Mouse (Mus musculus) neural tube, embryonic 13.5 days (tissue): ENCODE results near the gene Gemin5. TPM values are rescaled to one million over a fixed set of nuclear protein-coding genes. Genes with fewer than 3 reads are reported as not detected.
"Not testable (repeated sequence)": the region's sequence is repeated elsewhere in the genome, so short reads cannot be mapped to it uniquely, and the experiment has no call there.

Experiments
- ATAC-seq: fragments of 200-750 bp; cut with Nextera tagmentation; 2 replicates; pipeline ENCODE4 v1.8.0; 2017; ENCODE audit warnings: low read depth, mild to moderate bottlenecking, moderate TSS enrichment, moderate library complexity
- H3K27ac ChIP-seq: fragments of 300-500 bp; sonication (generic); replicated peaks from 2 replicates; pipeline ENCODE4 v1.5.1; 2015; ENCODE audit warnings: moderate library complexity, mild to moderate bottlenecking, inconsistent platforms
- H3K27me3 ChIP-seq: fragments of 300-500 bp; sonication (generic); 2 replicates; pipeline ENCODE4 v1.6.1; 2015; ENCODE audit warnings: mild to moderate bottlenecking, inconsistent platforms
- H3K36me3 ChIP-seq: fragments of 300-500 bp; sonication (generic); 2 replicates; pipeline ENCODE4 v1.6.1; 2015; ENCODE audit warnings: mild to moderate bottlenecking, inconsistent platforms
- H3K4me1 ChIP-seq: fragments of 300-500 bp; sonication (generic); replicated peaks from 2 replicates; pipeline ENCODE4 v1.6.1; 2015; ENCODE audit warnings: inconsistent platforms
- H3K4me2 ChIP-seq: fragments of 300-500 bp; sonication (generic); 2 replicates; pipeline ENCODE4 v1.6.1; 2015; ENCODE audit warnings: inconsistent platforms, mild to moderate bottlenecking, moderate library complexity
- H3K4me3 ChIP-seq: fragments of 300-500 bp; sonication (generic); 2 replicates; pipeline ENCODE4 v1.5.1; 2015; ENCODE audit warnings: mild to moderate bottlenecking, inconsistent platforms
- H3K9ac ChIP-seq: fragments of 300-500 bp; sonication (generic); 2 replicates; pipeline ENCODE4 v1.6.1; 2015; ENCODE audit warnings: moderate library complexity, mild to moderate bottlenecking, inconsistent platforms
- H3K9me3 ChIP-seq: fragments of 300-500 bp; sonication (generic); 2 replicates; pipeline ENCODE4 v1.6.1; 2016; ENCODE audit warnings: inconsistent platforms
- WGBS: fragments of 180-500 bp; shearing (Covaris S2); methylation state at CpG from one replicate; pipeline ENCODE4 v1.1.7; 2015; 5-methylcytosine and 5-hydroxymethylcytosine counted together
- polyA plus RNA-seq: library from polyadenylated mRNA; unstranded; fragments of >200 nt; fragmentation: Nextera tagmentation; extraction: Ambion mirVana; gene quantifications from 2 replicates; pipeline ENCODE4 v1.2.1, GENCODE M21; 2015

Gemin5 gene
- polyA plus RNA-seq, 1 experiment from 2014 or later: 12.4 TPM

- H3K36me3 ChIP-seq: no peaks in the 10 kb centered on the region
- 87% methylated on average over 9 of the region's 9 CpGs for WGBS
- peaks cover 15% of the 10 kb centered on the region for H3K27me3 ChIP-seq
- peak overlapping the region; percentile 98 for H3K4me3 ChIP-seq
- peaks cover 44% of the 10 kb centered on the region for H3K4me1 ChIP-seq
- H3K4me2 ChIP-seq: peak overlapping the region; percentile 61
- H3K9me3 ChIP-seq: no peaks in the 10 kb centered on the region
- H3K27ac ChIP-seq: peak overlapping the region; percentile 69; the same call in 1 of the 2 replicates
- peak overlapping the region; percentile 76 for H3K9ac ChIP-seq
- ATAC-seq: no peak
Observed at GRCm38 (mm10) chr11:58102581-58103343, 65.6 kb downstream of the Gemin5 start.

- Histone ChIP-seq H3K9me3 (no peaks in the 10 kb centered on the region), H3K36me3 (no peaks in the 10 kb centered on the region), H3K27me3 (peaks cover 22% of the 10 kb centered on the region), H3K9ac (no peak overlapping the region), H3K4me3 (no peak overlapping the region), H3K4me1 (peaks cover 41% of the 10 kb centered on the region), H3K4me2 (no peak overlapping the region), H3K27ac (no peak overlapping the region)
- WGBS: 86% methylated on average over 3 of the region's 3 CpGs
- no peak for ATAC-seq
Observed at GRCm38 (mm10) chr11:58102146-58102545, 66.2 kb downstream of the Gemin5 start.

- no peak overlapping the region for H3K9ac ChIP-seq
- ATAC-seq: no peak
- WGBS: 88% methylated on average over 4 of the region's 4 CpGs
Observed at GRCm38 (mm10) chr11:58101194-58101720, 67.1 kb downstream of the Gemin5 start.

GRCm38 (mm10) chr11:58100006-58100405, 68.3 kb downstream of the Gemin5 start:
- 83% methylated on average over 2 of the region's 2 CpGs for WGBS
- ATAC-seq: no peak

More at GRCm38 (mm10) chr11:58101194-58101720, 67.1 kb downstream of the Gemin5 start:
- H3K4me3 ChIP-seq: no peak overlapping the region
- no peaks in the 10 kb centered on the region for H3K36me3 ChIP-seq
- peaks cover 29% of the 10 kb centered on the region for H3K27me3 ChIP-seq
- H3K4me2 ChIP-seq: no peak overlapping the region
- H3K9me3 ChIP-seq: no peaks in the 10 kb centered on the region
- no peak overlapping the region for H3K27ac ChIP-seq
- H3K4me1 ChIP-seq: peaks cover 38% of the 10 kb centered on the region

GRCm38 (mm10) chr11:58098366-58098720, 70.0 kb downstream of the Gemin5 start:
- Histone ChIP-seq H3K4me2 (peak overlapping the region; percentile 61), H3K27me3 (peaks cover 37% of the 10 kb centered on the region), H3K4me1 (peaks cover 18% of the 10 kb centered on the region)
- 69% methylated on average over 5 of the region's 5 CpGs for WGBS
- H3K36me3 ChIP-seq, H3K9ac ChIP-seq, H3K9me3 ChIP-seq, H3K27ac ChIP-seq, ATAC-seq, H3K4me3 ChIP-seq: not testable (repeated sequence)

More at GRCm38 (mm10) chr11:58100006-58100405, 68.3 kb downstream of the Gemin5 start:
- Histone ChIP-seq H3K27me3 (peaks cover 37% of the 10 kb centered on the region), H3K9ac (no peak overlapping the region), H3K27ac (no peak overlapping the region), H3K9me3 (no peaks in the 10 kb centered on the region), H3K4me2 (no peak overlapping the region), H3K4me1 (peaks cover 25% of the 10 kb centered on the region), H3K4me3 (no peak overlapping the region), H3K36me3 (no peaks in the 10 kb centered on the region)

GRCm38 (mm10) chr11:58097621-58098365, 70.5 kb downstream of the Gemin5 start:
- H3K9me3 ChIP-seq: no peaks in the 10 kb centered on the region
- peaks cover 37% of the 10 kb centered on the region for H3K27me3 ChIP-seq
- peak overlapping the region; percentile 61 for H3K4me2 ChIP-seq
- no peaks in the 10 kb centered on the region for H3K36me3 ChIP-seq
- H3K4me3 ChIP-seq: peak overlapping the region; percentile 32
- peak overlapping the region; percentile 59 for H3K9ac ChIP-seq
- peak; percentile 27; the same call in 1 of the 2 replicates for ATAC-seq
- H3K4me1 ChIP-seq: peaks cover 15% of the 10 kb centered on the region; the same call in 1 of the 2 replicates
- 2% methylated on average over 29 of the region's 38 CpGs for WGBS
- H3K27ac ChIP-seq: no peak overlapping the region

GRCm38 (mm10) chr11:58096821-58097620, 71.3 kb downstream of the Gemin5 start:
- peak overlapping the region; percentile 61 for H3K4me2 ChIP-seq
- H3K9ac ChIP-seq: no peak overlapping the region
- ATAC-seq: no peak
- WGBS: 55% methylated on average over 20 of the region's 20 CpGs
- H3K4me1 ChIP-seq: peaks cover 15% of the 10 kb centered on the region; the same call in 1 of the 2 replicates
- H3K36me3 ChIP-seq: no peaks in the 10 kb centered on the region
- H3K9me3 ChIP-seq: no peaks in the 10 kb centered on the region
- H3K4me3 ChIP-seq: peak overlapping the region; percentile 32; the same call in 1 of the 2 replicates
- no peak overlapping the region for H3K27ac ChIP-seq
- peaks cover 37% of the 10 kb centered on the region for H3K27me3 ChIP-seq

- 82% methylated on average over 5 of the region's 5 CpGs for WGBS
Observed at GRCm38 (mm10) chr11:58096160-58096559, 72.2 kb downstream of the Gemin5 start.

GRCm38 (mm10) chr11:58095561-58095960, 72.8 kb downstream of the Gemin5 start:
- WGBS: 96% methylated on average over 1 of the region's 1 CpGs
- Histone ChIP-seq H3K4me3 (no peak overlapping the region), H3K4me1 (peaks cover 15% of the 10 kb centered on the region; the same call in 1 of the 2 replicates), H3K27me3 (peaks cover 37% of the 10 kb centered on the region), H3K27ac (no peak overlapping the region), H3K4me2 (no peak overlapping the region), H3K9ac (no peak overlapping the region), H3K9me3 (no peaks in the 10 kb centered on the region), H3K36me3 (no peaks in the 10 kb centered on the region)
- no peak for ATAC-seq

More at GRCm38 (mm10) chr11:58096160-58096559, 72.2 kb downstream of the Gemin5 start:
- H3K27me3 ChIP-seq: peaks cover 37% of the 10 kb centered on the region
- no peak overlapping the region for H3K4me3 ChIP-seq
- no peak overlapping the region for H3K9ac ChIP-seq
- H3K36me3 ChIP-seq: no peaks in the 10 kb centered on the region
- no peak overlapping the region for H3K27ac ChIP-seq
- no peak for ATAC-seq
- no peak overlapping the region for H3K4me2 ChIP-seq
- H3K4me1 ChIP-seq: peaks cover 15% of the 10 kb centered on the region; the same call in 1 of the 2 replicates
- H3K9me3 ChIP-seq: no peaks in the 10 kb centered on the region

- Histone ChIP-seq H3K4me3 (no peak overlapping the region), H3K9me3 (no peaks in the 10 kb centered on the region), H3K9ac (no peak overlapping the region), H3K27me3 (peaks cover 37% of the 10 kb centered on the region), H3K36me3 (no peaks in the 10 kb centered on the region), H3K4me1 (peaks cover 15% of the 10 kb centered on the region; the same call in 1 of the 2 replicates), H3K4me2 (no peak overlapping the region), H3K27ac (no peak overlapping the region)
- WGBS: 73% methylated on average over 4 of the region's 4 CpGs
- no peak for ATAC-seq
Observed at GRCm38 (mm10) chr11:58094766-58095165, 73.6 kb downstream of the Gemin5 start.

GRCm38 (mm10) chr11:58093021-58093528, 75.3 kb downstream of the Gemin5 start, which contains the start of gene Gm12248:
Gene Gm12248, minus strand, starts transcription at chr11:58093134.
- no peak within 1 kb of the TSS for H3K27ac ChIP-seq
- H3K4me2 ChIP-seq: peak within 1 kb of the TSS; percentile 36
- peaks cover 13% of the 10 kb centered on the region; the same call in 1 of the 2 replicates for H3K4me1 ChIP-seq
- H3K9ac ChIP-seq: no peak within 1 kb of the TSS
- H3K36me3 ChIP-seq: no peaks in the 10 kb centered on the region
- ATAC-seq: no peak
- H3K27me3 ChIP-seq: peaks cover 25% of the 10 kb centered on the region
- no peaks in the 10 kb centered on the region for H3K9me3 ChIP-seq
- WGBS: 25% methylated on average over 12 of the region's 12 CpGs
- H3K4me3 ChIP-seq: no peak within 1 kb of the TSS
